Mouse (Mus musculus) lung, embryonic 16.5 days (tissue): ENCODE results near the gene Gm28635. TPM values are rescaled to one million over a fixed set of nuclear protein-coding genes. Genes with fewer than 3 reads are reported as not detected.

Experiments used
- ATAC-seq: fragments of 200-750 bp; cut with Nextera tagmentation; 2 replicates; pipeline ENCODE4 v1.8.0; 2017; ENCODE audit warnings: low read depth, mild to moderate bottlenecking, moderate library complexity
- H3K27ac ChIP-seq: fragments of 300-500 bp; sonication (generic); 2 replicates; pipeline ENCODE4 v1.5.1; 2014; ENCODE audit warnings: mild to moderate bottlenecking, control low read depth, low read length
- H3K27me3 ChIP-seq: fragments of 300-500 bp; sonication (generic); 2 replicates; pipeline ENCODE4 v1.6.1; 2014; ENCODE audit warnings: low read depth, low read length, mixed read lengths; ENCODE audit not compliant: control insufficient read depth, insufficient read depth
- H3K36me3 ChIP-seq: fragments of 300-500 bp; sonication (generic); 2 replicates; pipeline ENCODE4 v1.6.1; 2014; ENCODE audit warnings: low read length; ENCODE audit not compliant: control insufficient read depth, insufficient read depth
- H3K4me1 ChIP-seq: fragments of 300-500 bp; sonication (generic); replicated peaks from 2 replicates; pipeline ENCODE4 v1.6.1; 2014; ENCODE audit warnings: low read length, mixed read lengths; ENCODE audit not compliant: control insufficient read depth, insufficient read depth
- H3K4me2 ChIP-seq: fragments of 300-500 bp; sonication (generic); 2 replicates; pipeline ENCODE4 v1.6.1; 2014; ENCODE audit warnings: low read depth, low read length, control low read depth
- H3K4me3 ChIP-seq: fragments of 300-500 bp; sonication (generic); 2 replicates; pipeline ENCODE4 v1.5.1; 2014; ENCODE audit warnings: mild to moderate bottlenecking, low read length, control low read depth
- H3K9ac ChIP-seq: fragments of 300-500 bp; sonication (generic); 2 replicates; pipeline ENCODE4 v1.6.1; 2014; ENCODE audit warnings: low read length, control low read depth
- H3K9me3 ChIP-seq: fragments of 300-500 bp; sonication (generic); 2 replicates; pipeline ENCODE4 v1.6.1; 2016; ENCODE audit warnings: low read length; ENCODE audit not compliant: control insufficient read depth
- WGBS: fragments of 180-500 bp; shearing (Covaris S2); extraction: QIAGEN DNeasy Blood & Tissue Kit; methylation state at CpG from one replicate; pipeline ENCODE4 v1.1.7; 2014; 5-methylcytosine and 5-hydroxymethylcytosine counted together
- polyA plus RNA-seq: library from polyadenylated mRNA; unstranded; fragments of >200 nt; fragmentation: Nextera tagmentation; extraction: Ambion mirVana; gene quantifications from 2 replicates; pipeline ENCODE4 v1.2.1, GENCODE M21; 2015

The Gm28635 gene
- polyA plus RNA-seq: not detected in 2 replicates

DNA sequence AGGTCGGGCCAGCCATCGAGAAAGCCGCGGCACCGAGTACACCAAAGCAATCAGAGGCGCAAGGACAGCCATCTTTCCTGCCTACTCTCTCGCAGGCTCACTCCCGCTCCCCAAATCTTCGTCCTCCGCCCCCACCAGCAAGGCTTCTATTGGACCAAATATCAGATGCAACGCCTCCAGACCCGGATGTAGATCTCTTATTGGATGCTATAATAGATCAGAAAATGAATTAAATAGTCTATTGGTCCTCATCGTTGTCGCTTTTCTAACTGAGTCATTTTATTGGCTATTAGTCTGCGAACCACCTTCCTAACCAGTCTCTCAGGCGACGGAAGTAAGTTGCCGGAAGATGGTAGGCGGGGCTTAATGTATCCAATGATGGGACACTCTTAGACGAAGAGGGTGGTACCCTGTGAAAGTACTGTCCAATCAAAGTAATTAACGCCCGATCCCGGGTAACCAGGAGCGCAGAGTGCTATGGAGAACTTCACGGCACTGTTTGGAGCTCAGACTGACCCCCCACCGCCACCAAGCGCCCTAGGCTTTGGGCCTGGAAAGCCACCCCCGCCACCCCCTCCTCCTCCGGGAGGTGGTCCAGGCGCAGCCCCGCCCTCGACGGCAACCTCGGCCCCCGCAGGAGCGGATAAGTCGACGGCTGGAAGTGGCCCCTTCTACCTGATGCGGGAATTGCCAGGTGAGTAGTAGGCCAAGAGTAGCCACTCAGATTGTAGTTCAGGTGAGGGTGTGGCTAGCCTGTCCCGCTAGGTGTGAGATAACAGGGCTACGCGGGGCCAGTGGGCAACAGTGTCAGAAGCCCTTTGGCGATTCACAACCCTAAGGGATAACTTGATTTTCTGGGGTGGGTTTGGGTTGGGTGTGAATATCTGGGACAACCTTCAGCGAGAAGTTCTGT lies at the start of gene Gm28635, which contains the start of gene Med19:
TSS of gene Gm28635 (minus strand) at position 74 of the 913 bp plus-strand sequence.
TSS of gene Med19 (plus strand) at position 435 of the 913 bp plus-strand sequence.
- H3K36me3 ChIP-seq: peaks cover 13% of the 10 kb centered on the region
- H3K4me2 ChIP-seq: peak within 1 kb of the TSS; percentile 89
- H3K9me3 ChIP-seq: no peaks in the 10 kb centered on the region
- H3K9ac ChIP-seq: peak within 1 kb of the TSS; percentile 95
- H3K27ac ChIP-seq: peak within 1 kb of the TSS; percentile 81
- under 1% methylated on average over 44 of the region's 44 CpGs for WGBS
- peak; percentile 99 for ATAC-seq
- H3K4me1 ChIP-seq: peaks cover 13% of the 10 kb centered on the region
- H3K27me3 ChIP-seq: no peaks in the 10 kb centered on the region
- peak within 1 kb of the TSS; percentile 100 for H3K4me3 ChIP-seq

DNA sequence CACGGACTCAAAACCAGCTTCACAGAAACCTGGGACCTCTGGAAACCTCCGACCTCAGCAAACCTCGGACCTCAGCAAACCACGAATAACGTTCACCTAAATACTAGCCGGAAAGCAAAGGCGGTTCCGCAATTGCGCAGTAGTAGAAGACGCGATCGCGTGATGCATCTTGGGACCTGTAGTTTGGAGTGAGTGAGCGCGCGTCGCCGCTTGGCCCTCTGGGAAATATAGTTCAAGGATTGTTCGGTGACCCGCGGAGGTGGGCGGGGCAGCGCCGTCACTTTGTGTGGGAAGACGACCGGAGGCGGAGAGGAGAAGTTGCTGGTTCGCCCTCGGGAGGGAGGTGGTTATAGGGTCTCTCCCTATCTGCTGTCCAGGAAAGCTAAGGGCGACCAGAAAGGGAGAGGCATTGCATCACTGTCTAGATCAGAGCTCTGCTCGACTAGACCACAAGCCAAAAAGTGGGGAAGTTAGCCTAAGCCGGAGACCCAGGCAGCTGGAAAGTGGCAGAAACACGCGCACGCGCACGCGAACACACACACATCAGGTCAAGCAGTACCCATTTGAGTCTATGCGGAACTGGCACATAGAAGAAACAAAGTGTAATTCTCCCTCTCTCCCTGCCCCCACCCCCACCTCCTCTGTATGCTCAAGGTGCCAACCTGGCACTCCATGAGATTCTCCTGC lies 49.5 kb upstream of the Gm28635 start, which contains the start of gene Clp1:
TSS of gene Clp1 (minus strand) at position 179 of the 687 bp plus-strand sequence.
- peak within 1 kb of the TSS; percentile 75 for H3K4me3 ChIP-seq
- under 1% methylated on average over 39 of the region's 39 CpGs for WGBS

DNA sequence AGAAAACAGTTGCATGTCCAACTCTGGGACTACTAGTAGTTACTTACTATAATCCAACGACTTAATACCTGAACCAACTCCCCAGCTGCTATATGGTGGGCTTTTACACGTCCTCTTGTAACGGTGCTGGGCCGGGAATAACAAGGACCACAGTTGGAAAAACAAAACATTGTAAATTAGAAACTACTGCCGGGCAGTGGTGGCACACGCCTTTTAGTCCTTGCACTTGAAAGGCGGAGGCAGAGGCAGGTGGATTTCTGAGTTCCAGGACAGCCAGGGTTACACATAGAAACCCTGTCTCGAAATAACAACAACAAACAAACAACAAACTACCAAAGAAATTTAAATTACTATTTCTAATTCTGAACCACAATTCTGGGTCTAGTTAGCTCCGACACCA lies 48.9 kb upstream of the Gm28635 start:
- peak overlapping the region; percentile 75 for H3K4me3 ChIP-seq
- H3K9ac ChIP-seq: peak overlapping the region; percentile 71
- H3K36me3 ChIP-seq: peaks cover 11% of the 10 kb centered on the region; the same call in 1 of the 2 replicates
- no peaks in the 10 kb centered on the region for H3K9me3 ChIP-seq
- H3K27me3 ChIP-seq: no peaks in the 10 kb centered on the region
- no peak overlapping the region for H3K27ac ChIP-seq
- 5% methylated on average over 9 of the region's 9 CpGs for WGBS
- H3K4me2 ChIP-seq: peak overlapping the region; percentile 92
- no peak; the same call in 1 of the 2 replicates for ATAC-seq
- peaks cover 9% of the 10 kb centered on the region for H3K4me1 ChIP-seq

More for the DNA sequence above, 49.5 kb upstream of the Gm28635 start, which contains the start of gene Clp1:
- Histone ChIP-seq H3K4me2 (peak within 1 kb of the TSS; percentile 92), H3K9me3 (no peaks in the 10 kb centered on the region), H3K9ac (peak within 1 kb of the TSS; percentile 71), H3K27me3 (no peaks in the 10 kb centered on the region), H3K4me1 (peaks cover 9% of the 10 kb centered on the region), H3K27ac (peak within 1 kb of the TSS; percentile 87), H3K36me3 (peaks cover 11% of the 10 kb centered on the region; the same call in 1 of the 2 replicates)
- peak; percentile 98 for ATAC-seq

DNA sequence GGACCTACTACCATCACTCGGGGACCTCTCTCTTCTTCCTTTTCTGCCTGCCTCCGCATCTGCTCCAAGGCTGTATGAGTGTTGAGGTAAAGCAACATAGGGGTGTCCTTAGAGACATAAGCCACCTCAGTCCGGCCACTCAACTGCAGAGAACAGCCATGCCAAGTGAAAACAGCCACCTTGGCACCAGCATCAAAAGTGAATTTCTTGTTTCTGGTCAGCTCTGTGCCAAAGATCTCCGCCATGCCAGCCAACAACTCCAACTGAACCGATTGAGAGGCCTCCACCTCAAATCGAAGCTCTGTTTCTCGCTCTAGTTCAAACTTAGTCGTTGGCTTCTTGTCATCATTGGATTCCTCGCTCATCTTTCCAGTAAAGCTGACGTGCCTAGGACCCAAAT lies 47.9 kb upstream of the Gm28635 start:
- no peaks in the 10 kb centered on the region for H3K27me3 ChIP-seq
- 90% methylated on average over 10 of the region's 10 CpGs for WGBS
- H3K4me2 ChIP-seq: peak overlapping the region; percentile 92; the same call in 1 of the 2 replicates
- no peak overlapping the region for H3K27ac ChIP-seq
- no peak for ATAC-seq
- no peaks in the 10 kb centered on the region for H3K9me3 ChIP-seq
- H3K36me3 ChIP-seq: peaks cover 11% of the 10 kb centered on the region; the same call in 1 of the 2 replicates
- H3K9ac ChIP-seq: no peak overlapping the region
- H3K4me3 ChIP-seq: no peak overlapping the region
- H3K4me1 ChIP-seq: peaks cover 9% of the 10 kb centered on the region

DNA sequence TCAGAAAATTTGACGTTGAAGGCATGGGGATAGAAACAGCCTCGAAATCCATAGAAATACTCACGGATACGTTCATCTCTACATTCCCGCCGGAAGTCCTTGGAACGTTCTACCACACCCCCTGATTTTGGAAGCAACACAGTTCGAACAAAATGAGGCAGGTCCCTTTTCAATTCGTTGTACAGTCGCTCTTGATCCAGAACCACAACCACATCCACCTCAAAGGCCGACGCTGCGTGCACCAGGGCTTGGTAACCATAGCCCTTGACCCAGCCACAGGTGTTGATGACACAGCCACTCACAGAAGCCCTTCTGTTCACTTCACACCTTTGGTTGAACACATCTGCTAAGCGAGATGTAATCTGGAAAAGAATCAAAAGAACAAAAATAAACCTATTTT lies 46.0 kb upstream of the Gm28635 start:
- no peak overlapping the region for H3K9ac ChIP-seq
- H3K9me3 ChIP-seq: no peaks in the 10 kb centered on the region
- no peak overlapping the region for H3K4me3 ChIP-seq
- 87% methylated on average over 14 of the region's 14 CpGs for WGBS
- no peak for ATAC-seq
- peaks cover 9% of the 10 kb centered on the region for H3K4me1 ChIP-seq
- no peak overlapping the region for H3K27ac ChIP-seq
- H3K36me3 ChIP-seq: peaks cover 11% of the 10 kb centered on the region; the same call in 1 of the 2 replicates
- no peak overlapping the region for H3K4me2 ChIP-seq
- H3K27me3 ChIP-seq: no peaks in the 10 kb centered on the region

DNA sequence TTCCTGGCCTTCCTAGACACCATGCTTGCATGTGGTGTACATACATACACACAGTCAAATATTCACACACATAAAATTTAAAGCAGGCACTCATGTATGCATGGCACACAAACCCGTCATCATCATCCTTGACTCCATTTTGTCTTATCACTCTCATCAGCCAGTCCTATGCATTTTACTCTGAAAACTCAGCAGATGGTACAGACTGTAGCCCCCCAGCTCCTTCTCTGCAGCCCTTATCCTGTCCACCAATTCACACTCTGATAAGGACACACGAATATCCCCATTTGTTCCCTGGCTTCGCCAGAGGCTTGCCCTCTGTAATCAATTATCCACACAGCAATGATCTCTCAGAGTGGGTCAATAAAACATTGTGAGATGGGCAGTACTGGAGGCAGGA lies 43.3 kb upstream of the Gm28635 start:
- Histone ChIP-seq H3K9ac (no peak overlapping the region), H3K4me2 (no peak overlapping the region), H3K27ac (no peak overlapping the region), H3K4me1 (peaks cover 6% of the 10 kb centered on the region), H3K36me3 (peaks cover 11% of the 10 kb centered on the region; the same call in 1 of the 2 replicates), H3K27me3 (no peaks in the 10 kb centered on the region), H3K4me3 (no peak overlapping the region), H3K9me3 (no peaks in the 10 kb centered on the region)
- ATAC-seq: no peak
- WGBS: 74% methylated on average over 3 of the region's 3 CpGs

DNA sequence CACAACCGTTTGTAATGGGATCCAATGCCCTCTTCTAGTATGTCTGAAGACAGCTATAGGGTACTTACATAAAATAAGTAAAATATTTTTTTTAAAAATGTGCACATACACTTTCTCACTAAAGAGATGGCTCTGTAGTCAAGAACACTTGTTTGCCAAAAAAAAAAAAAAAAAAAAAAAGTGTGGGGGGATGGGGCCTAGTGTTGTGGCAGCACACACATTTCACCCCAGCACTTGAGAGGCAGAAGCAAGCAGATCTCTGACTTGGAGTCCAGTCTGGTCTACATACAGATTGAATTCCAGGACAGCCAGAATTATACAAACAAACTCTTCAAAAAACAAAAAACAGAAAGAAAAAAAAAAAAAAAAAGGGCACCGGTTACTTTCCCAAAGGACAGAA lies 42.9 kb upstream of the Gm28635 start:
- Histone ChIP-seq H3K27me3 (no peaks in the 10 kb centered on the region), H3K36me3 (peaks cover 11% of the 10 kb centered on the region; the same call in 1 of the 2 replicates), H3K9me3 (no peaks in the 10 kb centered on the region), H3K9ac (no peak overlapping the region), H3K27ac (no peak overlapping the region), H3K4me3 (no peak overlapping the region), H3K4me2 (no peak overlapping the region), H3K4me1 (peaks cover 2% of the 10 kb centered on the region; the same call in 1 of the 2 replicates)
- ATAC-seq: no peak
- 80% methylated on average over 2 of the region's 2 CpGs for WGBS

DNA sequence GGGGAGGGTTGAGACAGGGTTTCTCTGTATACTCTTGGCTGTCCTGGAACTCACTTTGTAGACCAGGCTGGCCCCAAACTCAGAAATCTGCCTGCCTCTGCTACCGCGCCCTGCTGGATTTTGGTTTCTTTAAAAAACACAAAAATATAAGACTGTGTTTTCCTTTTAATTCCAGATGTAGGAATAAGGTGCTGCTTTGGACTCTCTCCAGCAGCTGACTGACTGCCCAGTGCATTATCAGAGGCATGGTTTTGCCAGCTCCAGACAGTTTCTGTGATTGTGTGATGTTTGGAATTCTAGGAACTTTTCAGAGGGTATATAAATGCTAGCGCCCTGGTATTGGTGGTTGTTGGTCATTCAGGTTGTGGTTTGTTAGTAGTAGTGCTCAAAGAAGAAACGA lies 39.5 kb upstream of the Gm28635 start:
- H3K36me3 ChIP-seq: no peaks in the 10 kb centered on the region
- H3K27ac ChIP-seq: no peak overlapping the region
- no peak for ATAC-seq
- H3K9ac ChIP-seq: no peak overlapping the region
- no peak overlapping the region for H3K4me3 ChIP-seq
- peaks cover 10% of the 10 kb centered on the region for H3K4me1 ChIP-seq
- no peaks in the 10 kb centered on the region for H3K27me3 ChIP-seq
- 91% methylated on average over 4 of the region's 4 CpGs for WGBS
- no peak overlapping the region for H3K4me2 ChIP-seq
- H3K9me3 ChIP-seq: no peaks in the 10 kb centered on the region
